Mouse (Mus musculus) layer of hippocampus, adult 9-11 months (tissue): ENCODE results near the gene Slc7a1.

Experiments used
- DNase-seq: peaks from one replicate; pipeline ENCODE4 v3.0.0; 2022

The Slc7a1 gene

GRCm38 (mm10) chr5:148312443-148312842, 87.3 kb downstream of the Slc7a1 start:
- no peak for DNase-seq

- DNase-seq, result no peak
Measured at GRCm38 (mm10) chr5:148310790-148311189, 88.9 kb downstream of the Slc7a1 start.

GRCm38 (mm10) chr5:148304112-148304511, 95.6 kb downstream of the Slc7a1 start:
- no peak for DNase-seq

DNA sequence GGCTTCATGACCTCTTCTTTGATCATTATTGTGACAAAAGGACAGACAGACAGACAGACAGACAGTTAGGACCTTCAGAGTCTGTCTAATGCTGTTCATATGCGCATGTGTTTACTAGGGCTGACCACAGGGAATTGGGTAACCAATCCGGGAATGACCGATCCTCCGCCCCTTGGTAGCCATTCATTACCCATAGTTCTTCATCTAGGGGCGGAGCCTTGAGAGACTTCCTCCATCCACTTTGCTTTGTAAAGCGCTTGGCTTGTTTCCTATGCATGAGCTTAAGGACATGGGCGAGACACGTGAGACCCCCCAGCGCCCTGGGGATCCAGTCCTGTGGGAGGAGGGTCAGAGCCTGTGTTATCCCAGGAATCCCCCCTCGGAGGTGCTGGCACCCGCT, 96.7 kb downstream of the Slc7a1 start:
- no peak for DNase-seq

- no peak for DNase-seq
Measured at GRCm38 (mm10) chr5:148293346-148293745, 106.4 kb downstream of the Slc7a1 start.

DNA sequence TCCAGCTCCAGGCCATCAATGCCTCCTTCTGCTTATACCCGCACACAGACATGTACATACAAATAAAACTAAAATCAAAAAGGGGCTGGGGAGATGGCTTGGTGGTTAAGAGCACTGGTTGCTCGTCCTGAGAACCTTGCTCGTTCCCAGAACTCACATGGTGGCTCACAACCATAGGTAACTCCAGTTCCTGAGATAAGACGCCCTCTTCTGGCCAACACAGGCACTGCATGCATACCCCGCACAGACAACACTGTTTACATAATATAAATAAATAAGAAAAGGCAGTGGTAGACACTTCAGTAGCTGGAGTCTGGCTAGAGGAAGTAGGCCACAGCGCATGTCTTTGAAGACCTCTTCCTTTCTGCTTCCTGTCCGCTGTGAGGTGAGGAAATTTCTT, 106.8 kb downstream of the Slc7a1 start:
- DNase-seq, result no peak

DNA sequence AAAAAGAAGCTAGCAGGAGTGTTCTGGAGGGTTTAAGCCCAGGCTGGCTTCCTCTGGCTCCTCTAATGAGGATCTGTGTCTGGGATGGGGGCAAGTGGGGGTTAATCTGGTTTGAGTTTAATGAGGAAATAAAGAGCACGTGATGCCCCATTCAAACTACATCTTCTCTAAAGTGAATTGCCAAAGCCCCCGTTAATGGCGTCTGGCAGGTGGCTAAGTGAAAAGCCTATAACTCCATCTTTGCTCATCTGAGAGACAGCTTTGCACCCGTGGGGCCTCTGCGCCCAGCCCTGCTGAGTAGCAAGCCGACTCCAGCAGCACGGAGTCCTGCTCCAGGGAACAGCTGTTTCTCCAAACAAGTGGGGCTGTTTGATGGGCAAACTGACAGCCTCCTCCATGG, 109.8 kb downstream of the Slc7a1 start:
- no peak for DNase-seq

- no peak for DNase-seq
Measured at GRCm38 (mm10) chr5:148288804-148289203, 110.9 kb downstream of the Slc7a1 start.

GRCm38 (mm10) chr5:148287529-148287928, 112.2 kb downstream of the Slc7a1 start:
- no peak for DNase-seq

- DNase-seq, result no peak
Measured at GRCm38 (mm10) chr5:148283584-148283983, 116.1 kb downstream of the Slc7a1 start.

GRCm38 (mm10) chr5:148283177-148283576, 116.5 kb downstream of the Slc7a1 start:
- no peak for DNase-seq

DNA sequence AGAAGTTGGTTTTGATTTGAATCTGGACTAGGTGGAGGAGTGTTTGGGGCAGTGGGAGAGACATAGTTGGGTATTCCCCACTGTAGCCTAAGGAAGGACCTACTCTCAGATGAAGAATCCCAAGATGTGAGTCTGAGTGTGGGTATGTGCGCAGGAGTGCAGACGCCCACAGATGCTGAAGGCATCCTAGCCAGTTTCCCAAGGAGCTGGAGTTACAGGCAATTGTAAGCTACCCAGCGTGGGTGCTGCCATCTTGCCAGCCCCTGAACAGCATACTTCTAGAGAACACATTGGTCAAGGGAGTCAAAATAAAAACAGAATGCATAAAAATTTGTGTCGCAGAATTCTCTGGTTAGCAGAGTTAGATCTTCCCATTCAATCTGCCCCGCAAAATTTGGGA, 117.1 kb downstream of the Slc7a1 start:
- DNase-seq, result peak; percentile 47

GRCm38 (mm10) chr5:148282093-148282492, 117.6 kb downstream of the Slc7a1 start:
- no peak for DNase-seq

DNA sequence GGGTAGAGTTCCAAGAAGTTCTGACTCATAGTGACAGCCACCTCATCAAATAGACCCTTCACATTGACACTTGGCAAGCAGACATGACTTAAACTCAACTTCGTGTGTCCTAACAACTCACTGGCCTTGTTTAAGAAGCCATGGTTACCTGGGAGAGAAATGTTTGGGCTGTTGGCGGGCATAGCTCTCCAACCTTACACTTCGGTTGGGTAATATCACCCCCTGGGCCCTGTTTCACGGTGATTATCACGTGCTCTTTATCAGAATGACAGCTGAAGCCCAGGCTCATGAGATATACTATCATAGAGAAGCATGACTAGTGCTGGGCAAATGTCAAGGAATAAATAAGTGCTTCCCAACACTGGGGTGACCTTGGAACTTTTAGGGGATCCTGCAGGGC, 119.4 kb downstream of the Slc7a1 start:
- no peak for DNase-seq

DNA sequence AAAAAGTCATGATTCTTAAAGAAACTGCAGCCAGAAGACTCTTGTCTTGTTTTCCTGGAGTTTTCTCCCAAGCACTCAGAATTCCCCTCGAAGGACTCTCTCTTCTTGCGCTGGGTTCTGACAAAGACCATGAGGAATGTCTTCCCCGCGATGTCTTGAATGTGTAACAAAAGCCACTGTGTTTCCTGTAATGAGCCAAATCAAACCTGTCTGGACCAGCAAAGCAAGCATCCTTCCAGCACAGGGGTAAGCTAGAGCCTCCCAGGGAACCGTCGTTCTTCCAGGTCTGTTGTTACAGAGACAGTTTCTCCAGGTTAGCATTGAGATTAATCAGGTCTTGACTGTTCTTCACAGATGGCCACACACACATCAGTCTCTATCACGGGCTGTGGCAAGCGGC, 121.5 kb downstream of the Slc7a1 start:
- DNase-seq, result no peak
